Mouse (Mus musculus) megakaryocyte-erythroid progenitor cell, adult 5 weeks (primary cell): Measurements from ENCODE around the gene Nol6. TPM values are rescaled to one million over a fixed set of nuclear protein-coding genes. Genes with fewer than 3 reads are reported as not detected.

Experiments
- polyA plus RNA-seq: library from polyadenylated mRNA; stranded (reverse); fragments of >175 nt; gene quantifications from 2 replicates; pipeline ENCODE4 v1.2.3, GENCODE M21; 2012

Nol6 gene
- 60.4 and 73.0 TPM in 2 replicates for polyA plus RNA-seq

DNA sequence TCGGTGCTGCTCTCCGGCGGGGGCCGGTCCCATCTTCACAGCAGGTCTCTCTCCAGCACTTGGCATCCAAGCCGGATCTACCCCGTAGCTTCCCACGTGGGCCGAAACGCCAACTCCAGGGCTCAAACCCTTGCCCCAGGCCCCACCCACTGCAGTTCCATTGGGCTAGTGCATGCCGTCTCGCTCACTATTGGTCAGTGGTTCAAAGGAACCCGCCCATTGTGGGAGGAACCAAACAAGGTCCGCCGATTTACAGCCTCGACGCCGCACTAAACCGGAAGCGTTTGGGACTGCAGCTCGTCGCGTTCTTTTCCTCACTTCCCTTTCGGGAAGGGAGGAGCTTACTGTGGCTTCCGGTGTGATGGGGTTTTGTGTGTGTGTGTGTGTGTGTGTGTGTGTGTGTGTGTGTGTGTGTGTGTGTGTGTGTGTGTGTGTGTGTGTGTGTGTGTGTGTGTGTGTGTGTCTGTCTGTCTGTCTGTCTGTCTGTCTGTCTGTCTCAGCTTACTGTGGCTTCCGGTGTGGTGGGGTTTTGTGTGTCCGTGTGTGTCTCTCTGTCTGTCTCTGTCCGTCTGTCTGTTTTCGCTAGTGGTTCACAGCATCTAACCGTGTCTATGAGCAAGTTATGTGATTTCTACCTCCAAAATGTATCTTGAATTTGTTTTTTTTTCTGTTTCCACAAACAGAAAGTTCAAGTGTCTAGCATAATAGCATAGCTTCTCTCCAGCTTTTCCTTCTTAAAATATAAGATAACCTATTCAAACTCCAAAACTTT, at the start of gene Nol6:
Gene Nol6, minus strand, starts transcription at position 276 of the 772 bp plus-strand sequence.

DNA sequence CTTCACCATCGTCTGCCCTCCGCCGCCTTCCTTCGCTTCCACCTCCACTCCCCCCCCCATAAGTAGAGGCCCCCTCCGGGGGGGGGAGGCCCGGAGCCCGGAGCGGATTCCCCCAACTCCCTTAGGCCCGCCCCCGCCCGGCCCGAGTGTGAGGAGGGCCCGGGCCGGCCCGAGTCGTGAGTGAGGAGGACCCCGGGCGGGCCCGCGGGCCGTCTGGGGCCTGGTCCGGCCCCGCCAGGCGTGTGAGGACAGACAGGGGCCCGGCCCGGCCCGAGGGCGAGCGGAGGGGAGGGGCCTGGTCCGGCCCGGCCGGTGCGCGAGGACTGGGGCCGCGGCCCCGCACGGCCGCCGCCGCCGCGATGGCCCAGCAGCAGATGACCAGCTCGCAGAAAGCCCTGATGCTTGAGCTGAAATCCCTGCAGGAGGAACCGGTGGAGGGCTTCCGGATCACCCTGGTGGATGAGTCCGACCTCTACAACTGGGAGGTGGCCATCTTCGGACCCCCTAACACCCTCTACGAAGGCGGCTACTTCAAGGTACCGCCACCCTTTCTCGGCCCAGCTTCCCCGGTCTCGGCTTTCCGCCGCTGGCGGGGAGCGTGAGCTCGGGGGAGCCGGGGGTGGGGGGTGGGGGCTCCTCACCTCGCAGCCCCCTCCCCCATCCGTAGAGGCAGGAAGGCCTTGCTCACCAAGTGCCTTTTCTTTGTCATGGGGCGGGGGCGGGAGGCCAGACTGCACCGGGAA, 11.6 kb upstream of the Nol6 start, which contains the start of gene Ube2r2:
Gene Ube2r2, plus strand, starts transcription at position 33 of the 743 bp plus-strand sequence.

DNA sequence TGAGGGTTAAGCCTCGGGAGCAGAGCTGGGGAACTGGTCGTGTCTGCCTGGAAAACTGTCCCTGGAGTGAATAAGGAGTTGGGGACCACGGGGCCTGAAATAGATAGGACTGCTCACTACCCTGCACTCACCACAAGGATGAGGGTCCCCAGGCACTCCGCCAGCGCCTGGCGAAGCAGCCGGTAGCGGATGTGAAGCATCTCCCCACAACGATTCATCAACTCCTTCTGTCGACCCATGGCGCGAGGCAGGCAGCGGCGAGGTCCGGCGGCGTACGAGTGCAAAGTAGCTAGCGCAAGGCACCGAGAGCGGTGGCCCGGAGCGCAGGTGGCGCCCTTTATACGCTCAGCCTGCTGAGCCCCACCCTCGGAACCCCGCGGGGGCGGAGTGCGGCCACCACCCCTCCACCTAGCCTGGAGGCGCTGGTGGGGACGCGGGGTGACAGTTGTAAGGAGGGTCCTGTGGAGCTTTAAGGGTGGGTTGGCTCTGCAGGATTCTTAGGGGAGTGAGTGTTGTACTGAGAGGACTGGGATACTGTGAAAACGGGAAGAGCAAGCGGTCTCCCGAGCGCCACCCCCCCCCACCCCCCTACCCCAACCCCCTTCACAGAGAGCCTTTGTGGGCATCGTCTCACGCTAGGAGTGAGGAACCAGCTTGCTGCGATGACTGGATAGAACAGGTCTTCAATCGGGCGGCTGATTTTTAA, 26.2 kb downstream of the Nol6 start, which contains the start of gene Aqp3:
Gene Aqp3, minus strand, starts transcription at position 313 of the 706 bp plus-strand sequence.

Other genes starting within 250 kb of the Nol6 start
- not detected in 2 replicates for gene Spink4, start 204.4 kb downstream of the Nol6 start, polyA plus RNA-seq
- 354 and 451 TPM in 2 replicates for gene Bag1, start 176.2 kb downstream of the Nol6 start, polyA plus RNA-seq
- 3.5 and 3.8 TPM in 2 replicates for gene Chmp5, start 176.0 kb downstream of the Nol6 start, polyA plus RNA-seq
- 27.5 and 28.9 TPM in 2 replicates for gene Nfx1, start 153.5 kb downstream of the Nol6 start, polyA plus RNA-seq
- 0.07 and 0.09 TPM in 2 replicates for gene Aqp7, start 76.3 kb downstream of the Nol6 start, polyA plus RNA-seq
- gene Aqp3, start 26.3 kb downstream of the Nol6 start, polyA plus RNA-seq: 0.11 and 0.29 TPM in 2 replicates
- gene Ube2r2, start 11.3 kb upstream of the Nol6 start, polyA plus RNA-seq: 40.7 and 46.9 TPM in 2 replicates
- gene Ubap2, start 150.7 kb upstream of the Nol6 start, polyA plus RNA-seq: 450 and 525 TPM in 2 replicates
- gene Dcaf12, start 190.4 kb upstream of the Nol6 start, polyA plus RNA-seq: 21.3 and 30.6 TPM in 2 replicates
- gene Ubap1, start 224.5 kb upstream of the Nol6 start, polyA plus RNA-seq: 38.0 and 58.3 TPM in 2 replicates